Comparison of ENCODE assay signal across 9 mouse cellular contexts in genomic region chr11:32587191-32588089, GRCm38 (mm10). TPM values are rescaled to one million over a fixed set of nuclear protein-coding genes. Genes with fewer than 3 reads are reported as not detected.
A peak's percentile ranks its signal among the peaks of the same experiment; 100 is the strongest.
DNase-seq lines count a peak whose midpoint lies in the region; ATAC-seq lines count a peak whose summit lies in the region.
"Had no signal": no experiment of that assay in that cellular context is flagged by ENCODE, and none has a peak within 500 bp of the region (broad histone marks: within the 10 kb centered on the region; RNA-seq: fewer than 3 reads in every experiment).

No protein-coding gene starts in this region.

- no peaks in the 10 kb centered on the region for H3K4me1 ChIP-seq in heart, embryonic 16.5 days (ENCODE audit: control insufficient read depth, insufficient read depth, low read length)
- H3K4me1 ChIP-seq in heart, embryonic 10.5 days = peaks cover 27% of the 10 kb centered on the region
- H3K4me1 ChIP-seq in hindbrain, embryonic 13.5 days (replicated peaks) = no peaks in the 10 kb centered on the region

- no peak overlapping the region for H3K27ac ChIP-seq in heart, embryonic 16.5 days (ENCODE audit: low read length)
- H3K27ac ChIP-seq in heart, embryonic 10.5 days = no peak overlapping the region
- peak overlapping the region; percentile 1; the same call in 1 of the 2 replicates for H3K27ac ChIP-seq in hindbrain, embryonic 13.5 days
- H3K27ac ChIP-seq: liver, embryonic 14.5 days had no signal

- H3K4me2 ChIP-seq in heart, embryonic 16.5 days (ENCODE audit: low read depth, low read length) = no peak overlapping the region
- H3K4me2 ChIP-seq in hindbrain, embryonic 13.5 days = no peak overlapping the region

- no peaks in the 10 kb centered on the region for H3K9me3 ChIP-seq in heart, embryonic 16.5 days (replicated peaks; ENCODE audit: control insufficient read depth, low read length)
- no peaks in the 10 kb centered on the region for H3K9me3 ChIP-seq in heart, embryonic 10.5 days
- no peaks in the 10 kb centered on the region for H3K9me3 ChIP-seq in hindbrain, embryonic 13.5 days

- peak overlapping the region; percentile 19; the same call in 1 of the 2 replicates for H3K9ac ChIP-seq in heart, embryonic 16.5 days (ENCODE audit: low read length)
- H3K9ac ChIP-seq in hindbrain, embryonic 13.5 days = peak overlapping the region; percentile 71
- H3K9ac ChIP-seq: liver, embryonic 14.5 days had no signal

- no peaks in the 10 kb centered on the region; the same call in 1 of the 2 replicates for H3K36me3 ChIP-seq in heart, embryonic 16.5 days (ENCODE audit: control insufficient read depth, insufficient read depth)
- H3K36me3 ChIP-seq in heart, embryonic 10.5 days = no peaks in the 10 kb centered on the region
- H3K36me3 ChIP-seq in hindbrain, embryonic 13.5 days = no peaks in the 10 kb centered on the region

- peak; percentile 14; the same call in 1 of the 2 replicates for ATAC-seq in heart, embryonic 16.5 days (replicated peaks; ENCODE audit: extremely low read depth, insufficient read depth, low FRiP score)
- ATAC-seq in hindbrain, embryonic 13.5 days (ENCODE audit: low FRiP score) = no peak

- WGBS in heart, embryonic 16.5 days = 69% methylated on average over 17 of the region's 17 CpGs
- WGBS in heart, embryonic 10.5 days = 68% methylated on average over 17 of the region's 17 CpGs
- WGBS in hindbrain, embryonic 13.5 days = 80% methylated on average over 17 of the region's 17 CpGs

- no peaks in the 10 kb centered on the region for H3K27me3 ChIP-seq in heart, embryonic 16.5 days (ENCODE audit: control insufficient read depth, insufficient read depth, low read length)
- peaks cover 5% of the 10 kb centered on the region; the same call in 1 of the 2 replicates for H3K27me3 ChIP-seq in heart, embryonic 10.5 days (ENCODE audit: insufficient read depth, poor library complexity, severe bottlenecking)
- no peaks in the 10 kb centered on the region for H3K27me3 ChIP-seq in hindbrain, embryonic 13.5 days

- H3K4me3 ChIP-seq in heart, embryonic 16.5 days (ENCODE audit: low read length) = no peak overlapping the region
- H3K4me3 ChIP-seq in heart, embryonic 10.5 days = no peak overlapping the region
- H3K4me3 ChIP-seq in hindbrain, embryonic 13.5 days = no peak overlapping the region

- DNase-seq in heart, embryonic 10.5 days (ENCODE audit: low spot score) = no peak
- DNase-seq in Muller cell, postnatal 12 days (ENCODE audit: inconsistent ontology term) = peak; percentile 33
- peak; percentile 69 for DNase-seq in naive thymus-derived CD4-positive, alpha-beta T cell, adult 2 months (ENCODE audit: low read depth)
- DNase-seq in cerebellum, adult 8-10 months = no peak
- DNase-seq in adrenal gland, adult 18-20 months (ENCODE audit: low spot score in 2 of 2) = no peak
- no peak for DNase-seq in heart, adult 9 months (ENCODE audit: low spot score in 2 of 2)

RNA-seq across cellular contexts. Expression of gene Stk10, which starts 54.3 kb away (rescaled TPM):
- polyA plus RNA-seq in heart, embryonic 16.5 days (2015; fragmentation: Nextera tagmentation; extraction: Ambion mirVana) = 4.1 and 5.5 TPM in 2 replicates
- polyA plus RNA-seq in heart, embryonic 10.5 days (2016; fragmentation: Nextera tagmentation; extraction: Ambion mirVana) = 2.3 and 2.8 TPM in 2 replicates
- polyA plus RNA-seq in hindbrain, embryonic 13.5 days (2015; fragmentation: Nextera tagmentation; extraction: Ambion mirVana) = 2.1 TPM in 2 replicates
- total RNA-seq in adrenal gland, adult 18-20 months (2021) = 10 to 100 TPM in 1 of 2 experiments, 1 to 10 TPM in 1; 9.8 to 13.3 TPM

RNA-seq across cellular contexts. Expression of gene Fbxw11, which starts 55.1 kb away (rescaled TPM):
- polyA plus RNA-seq in heart, embryonic 16.5 days (2015; fragmentation: Nextera tagmentation; extraction: Ambion mirVana) = 63.5 and 70.5 TPM in 2 replicates
- polyA plus RNA-seq in heart, embryonic 10.5 days (2016; fragmentation: Nextera tagmentation; extraction: Ambion mirVana) = 61.1 and 73.9 TPM in 2 replicates
- 116 and 118 TPM in 2 replicates for polyA plus RNA-seq in hindbrain, embryonic 13.5 days (2015; fragmentation: Nextera tagmentation; extraction: Ambion mirVana)
- 100 to 1,000 TPM in 1 of 2 experiments, 10 to 100 TPM in 1; 97.0 to 117 TPM for total RNA-seq in adrenal gland, adult 18-20 months (2021)

RNA-seq across cellular contexts. Expression of gene Efcab9, which starts 55.6 kb away (rescaled TPM):
- polyA plus RNA-seq in heart, embryonic 16.5 days (2015; fragmentation: Nextera tagmentation; extraction: Ambion mirVana) = 0.40 and 0.56 TPM in 2 replicates
- 0.36 TPM in 1 of 2 replicates, not detected in the other for polyA plus RNA-seq in heart, embryonic 10.5 days (2016; fragmentation: Nextera tagmentation; extraction: Ambion mirVana)
- polyA plus RNA-seq in hindbrain, embryonic 13.5 days (2015; fragmentation: Nextera tagmentation; extraction: Ambion mirVana) = not detected in 2 replicates
- total RNA-seq in adrenal gland, adult 18-20 months (2021) = 1 to 10 TPM; 1.0 to 1.6 TPM

Comparison
In these comparisons a context has a peak if more than half of its experiments do, and no peak if none do; other contexts are left out.
1. DNase-seq: peak in Muller cell, postnatal 12 days (single experiment) and naive thymus-derived CD4-positive, alpha-beta T cell, adult 2 months (single experiment); none in heart, embryonic 10.5 days (single experiment), cerebellum, adult 8-10 months (single experiment), adrenal gland, adult 18-20 months (0 of 2) and heart, adult 9 months (0 of 2).